Mouse (Mus musculus) naive thymus-derived CD4-positive, alpha-beta T cell, adult 5 months (primary cell): ENCODE measurements around the gene Defb43. TPM values are rescaled to one million over a fixed set of nuclear protein-coding genes. Genes with fewer than 3 reads are reported as not detected.

ENCODE experiments used
- polyA plus RNA-seq: library from polyadenylated mRNA; unstranded; fragments of 100-300 nt; shearing (Covaris generic); gene quantifications from one replicate; pipeline ENCODE4 v1.2.1, GENCODE M21; 2017

The Defb43 gene
- polyA plus RNA-seq = not detected

GRCm38 (mm10) chr14:63011471-63011870, at the start of gene Defb43:
Gene Defb43 (plus strand): TSS chr14:63011771.

DNA sequence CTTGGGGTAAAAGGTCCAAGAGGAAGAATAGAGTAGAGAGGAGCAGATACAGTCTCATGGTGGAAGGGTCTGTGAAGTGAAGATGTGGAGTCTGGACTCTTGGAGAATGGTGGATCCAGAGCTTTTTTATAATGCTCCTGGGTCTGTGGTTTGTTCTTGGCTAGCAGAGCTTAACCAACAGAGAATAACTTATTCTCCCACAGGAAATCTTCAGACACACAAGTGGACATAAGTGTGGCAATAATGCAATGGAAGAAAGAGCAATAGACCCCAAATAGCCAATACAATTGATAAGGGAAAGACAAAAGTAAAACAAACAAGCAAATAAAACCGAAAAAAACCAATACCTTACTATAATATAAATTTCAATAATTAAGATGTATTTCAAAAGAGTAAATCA, 27.2 kb upstream of the Defb43 start, which contains the start of gene Defb48:
Gene Defb48, minus strand, starts transcription at position 101 of the 400 bp plus-strand sequence.

DNA sequence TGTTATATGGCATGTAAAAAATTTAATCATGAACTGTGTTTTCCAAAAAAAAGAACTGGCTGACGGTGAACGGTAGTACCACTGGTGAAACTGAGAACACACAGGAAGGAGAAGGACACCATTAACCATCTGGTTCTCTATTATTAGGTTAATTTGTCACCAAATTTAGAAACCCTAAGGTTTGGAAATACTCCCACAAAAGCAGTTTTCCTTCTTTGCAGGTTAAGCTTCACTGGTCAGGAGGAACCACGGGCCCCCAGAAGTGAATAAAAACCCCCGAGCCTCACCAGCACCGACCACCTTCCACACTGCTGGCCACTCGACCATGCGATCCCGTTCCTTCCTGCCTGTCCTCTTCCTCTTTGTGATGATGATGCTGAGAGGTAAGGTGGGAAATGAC, 13.8 kb upstream of the Defb43 start, which contains the start of gene Defb47:
Gene Defb47, plus strand, starts transcription at position 301 of the 400 bp plus-strand sequence.

GRCm38 (mm10) chr14:63046691-63047090, 35.1 kb downstream of the Defb43 start, which contains the start of gene Defb42:
Gene Defb42 (plus strand): TSS chr14:63046991.

DNA sequence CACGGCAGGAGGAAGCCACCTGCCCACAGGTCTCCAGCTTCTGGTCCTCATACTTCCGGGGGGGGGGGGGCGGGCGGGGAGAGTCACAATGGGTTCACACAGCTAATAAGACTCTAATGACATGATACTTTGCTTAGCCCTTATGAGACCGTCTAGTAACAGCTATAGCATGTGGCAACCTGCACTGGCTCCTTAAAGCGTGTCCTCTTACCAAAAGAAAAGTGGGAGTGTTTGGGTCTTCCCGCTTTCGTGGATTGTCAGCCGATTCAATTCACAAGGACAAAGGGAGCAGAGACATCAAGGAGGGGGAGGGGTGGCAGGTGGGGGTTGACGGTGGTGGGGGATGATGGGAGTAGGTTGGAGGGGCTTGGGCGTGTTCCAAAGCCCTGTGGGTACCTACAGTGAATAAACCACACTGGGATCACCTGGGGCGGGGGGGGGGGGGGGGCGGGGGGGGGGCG, 38.4 kb downstream of the Defb43 start, which contains the start of gene Defb30:
Gene Defb30, minus strand, starts transcription at position 51 of the 461 bp plus-strand sequence.

Other genes starting within 250 kb of the Defb43 start
- gene Wdfy2, start 174.1 kb upstream of the Defb43 start, polyA plus RNA-seq = 6.5 TPM
- not detected for gene Defb48, start 27.3 kb upstream of the Defb43 start, polyA plus RNA-seq
- gene Defb47, start 13.7 kb upstream of the Defb43 start, polyA plus RNA-seq = not detected
- gene Defb42, start 35.2 kb downstream of the Defb43 start, polyA plus RNA-seq = not detected
- not detected for gene Defb30, start 38.2 kb downstream of the Defb43 start, polyA plus RNA-seq